20 mouse cellular contexts compared by ENCODE assay signal in the genomic region with DNA sequence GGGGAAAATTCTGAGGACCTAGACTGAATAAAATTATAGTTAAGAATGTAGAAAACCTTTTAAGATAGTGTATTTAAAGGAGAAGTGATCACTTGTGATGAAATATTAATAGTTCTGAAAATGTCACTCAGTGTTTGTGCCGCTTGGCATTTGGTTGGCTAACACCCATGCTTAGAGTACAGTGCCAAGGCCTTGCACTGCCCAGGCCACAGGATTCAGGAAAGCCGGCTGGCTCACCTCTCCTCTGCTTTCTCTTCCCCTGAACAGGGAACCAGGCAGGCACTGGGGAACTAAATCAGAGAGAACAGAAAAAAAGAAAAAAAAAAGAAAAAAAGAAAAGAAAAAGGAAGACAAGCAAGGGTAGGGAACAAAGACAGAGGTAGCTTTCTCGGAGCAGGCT. TPM values are rescaled to one million over a fixed set of nuclear protein-coding genes. Genes with fewer than 3 reads are reported as not detected.
"Had no signal": no experiment of that assay in that cellular context is flagged by ENCODE, and none has a peak within 500 bp of the region (broad histone marks: within the 10 kb centered on the region; RNA-seq: fewer than 3 reads in every experiment).

No protein-coding gene starts in this region.

- H3K4me3 ChIP-seq: liver, embryonic 15.5 days; lung, embryonic 15.5 days; megakaryocyte, embryonic 14.5 days; midbrain, embryonic 12.5 days; neural tube, embryonic 12.5 days; stomach, embryonic 15.5 days had no signal

- DNase-seq: liver, postnatal 0 days; lung, adult 2 months; lung, postnatal 14 days; lung, postnatal 36 days; midbrain, embryonic 14.5 days; right cerebral cortex, postnatal 14 days; thymus, adult 2 months; thymus, postnatal 25 days; thymus, postnatal 4 days had no signal

- H3K36me3 ChIP-seq: liver, embryonic 15.5 days; lung, embryonic 15.5 days; midbrain, embryonic 12.5 days; neural tube, embryonic 12.5 days; stomach, embryonic 15.5 days had no signal

- H3K4me1 ChIP-seq: liver, embryonic 15.5 days; lung, embryonic 15.5 days; megakaryocyte, embryonic 14.5 days; stomach, embryonic 15.5 days had no signal

- H3K4me2 ChIP-seq: liver, embryonic 15.5 days; lung, embryonic 15.5 days; midbrain, embryonic 12.5 days; neural tube, embryonic 12.5 days; stomach, embryonic 15.5 days had no signal

- H3K9ac ChIP-seq: liver, embryonic 15.5 days; liver, postnatal 0 days; lung, embryonic 15.5 days; midbrain, embryonic 12.5 days; neural tube, embryonic 12.5 days; stomach, embryonic 15.5 days had no signal

- H3K27ac ChIP-seq: liver, embryonic 15.5 days; lung, embryonic 15.5 days; macrophage; midbrain, embryonic 12.5 days; neural tube, embryonic 12.5 days; stomach, embryonic 15.5 days; stomach, postnatal 0 days had no signal

- H3K9me3 ChIP-seq: liver, embryonic 15.5 days; lung, embryonic 15.5 days; midbrain, embryonic 12.5 days; neural tube, embryonic 12.5 days; stomach, embryonic 15.5 days had no signal

- ATAC-seq: liver, postnatal 0 days; lung, postnatal 0 days had no signal

RNA-seq across cellular contexts. Expression of a gene that starts 2.2 kb away (rescaled TPM):
- polyA plus RNA-seq: liver, embryonic 15.5 days; liver, postnatal 0 days; lung, adult 2 months; lung, embryonic 15.5 days; lung, postnatal 0 days; macrophage; spleen, adult 2 months; stomach, embryonic 15.5 days; stomach, postnatal 0 days; thymus, adult 2 months; urinary bladder, adult 2 months had no signal

RNA-seq across cellular contexts. Expression of a gene that starts 14.7 kb away (rescaled TPM):
- polyA plus RNA-seq: liver, postnatal 0 days; lung, adult 2 months; macrophage; urinary bladder, adult 2 months had no signal
